Mouse (Mus musculus) layer of hippocampus, postnatal 36 days (tissue): Measurements from ENCODE around the gene Flna. TPM values are rescaled to one million over a fixed set of nuclear protein-coding genes. Genes with fewer than 3 reads are reported as not detected.
A peak's percentile ranks its signal among the peaks of the same experiment; 100 is the strongest.
"Not testable (repeated sequence)": the region's sequence is repeated elsewhere in the genome, so short reads cannot be mapped to it uniquely, and the experiment has no call there.

Source experiments
- DNase-seq, 2 experiments: peaks; one replicate each; pipeline ENCODE4 v3.0.0; 2022
- microRNA-seq, 2 experiments: library from miRNA; unstranded; fragments of <30 nt; microRNA quantifications; one replicate each; pipeline ENCODE4 v1.2.0; 2021
- total RNA-seq, 2 experiments: library from RNA; stranded (reverse); gene quantifications; 2 replicates each; pipeline ENCODE4 v1.2.3; 2021

Gene Flna
- total RNA-seq, 2 experiments from 2014 or later: 75.2 to 93.2 TPM

DNA sequence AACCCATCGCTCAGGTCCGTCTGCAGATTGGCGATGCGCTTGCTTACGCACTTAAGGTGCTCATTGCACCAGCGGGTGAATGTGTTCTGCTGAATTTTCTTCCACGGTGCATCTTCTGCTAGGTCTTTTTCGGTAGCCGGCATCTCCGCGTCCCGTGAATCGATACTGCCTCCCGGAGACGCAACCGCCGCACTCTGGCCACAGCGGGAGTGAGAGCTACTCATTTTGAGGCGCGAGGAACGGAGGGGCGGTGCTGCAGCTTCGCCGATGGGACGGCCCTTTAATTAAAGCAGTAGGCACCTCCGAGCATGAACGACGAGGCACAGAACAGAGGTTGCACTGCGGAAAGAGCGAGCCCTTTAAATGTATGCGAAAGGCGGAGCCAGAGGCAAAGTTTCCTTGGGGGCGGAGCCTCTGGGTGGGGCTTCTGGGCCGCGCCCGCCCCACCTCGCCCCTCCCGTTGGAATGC, 3.4 kb downstream of the Flna start:
- peak; percentile 81 to 84 for DNase-seq

DNA sequence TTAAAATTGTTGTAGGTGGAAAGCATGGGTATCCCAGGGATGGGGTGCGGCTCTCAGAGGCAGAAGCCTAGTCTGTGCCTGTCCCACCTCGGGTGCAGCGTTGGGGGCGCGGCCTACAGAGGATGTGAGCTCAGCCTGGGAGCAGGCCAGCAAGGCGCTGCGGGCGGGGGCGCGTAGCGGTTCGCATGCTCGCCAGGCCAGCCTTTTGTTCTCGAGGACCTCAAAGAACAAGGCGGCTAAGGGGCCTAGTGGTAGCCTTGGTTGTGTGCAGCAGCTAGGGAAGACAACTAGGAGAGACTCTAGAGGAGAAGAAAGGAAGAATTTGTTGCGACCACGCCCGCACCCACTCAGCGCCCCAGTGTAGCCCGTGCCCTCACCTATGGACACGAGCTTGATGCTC, 3.9 kb downstream of the Flna start:
- DNase-seq: peak; percentile 57 to 61

DNA sequence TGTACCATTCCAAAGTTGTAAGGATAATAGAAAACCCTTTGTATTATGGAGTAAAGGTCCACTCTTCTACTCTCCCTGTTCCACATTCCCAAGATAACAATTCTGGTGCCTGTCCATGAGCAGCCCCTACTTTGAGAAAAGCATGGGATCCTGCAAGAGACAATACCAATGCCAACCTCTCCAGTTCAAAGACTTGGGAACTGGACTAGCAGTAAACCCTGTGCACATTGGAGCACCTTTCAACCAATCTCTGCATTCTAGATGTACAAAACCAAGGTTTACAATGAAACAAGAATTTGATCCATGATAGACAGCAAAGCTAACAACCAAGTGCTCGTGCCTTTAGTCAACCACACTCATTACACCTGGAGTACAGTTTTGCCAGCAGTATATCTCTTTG, 4.5 kb downstream of the Flna start:
- no peak for DNase-seq

DNA sequence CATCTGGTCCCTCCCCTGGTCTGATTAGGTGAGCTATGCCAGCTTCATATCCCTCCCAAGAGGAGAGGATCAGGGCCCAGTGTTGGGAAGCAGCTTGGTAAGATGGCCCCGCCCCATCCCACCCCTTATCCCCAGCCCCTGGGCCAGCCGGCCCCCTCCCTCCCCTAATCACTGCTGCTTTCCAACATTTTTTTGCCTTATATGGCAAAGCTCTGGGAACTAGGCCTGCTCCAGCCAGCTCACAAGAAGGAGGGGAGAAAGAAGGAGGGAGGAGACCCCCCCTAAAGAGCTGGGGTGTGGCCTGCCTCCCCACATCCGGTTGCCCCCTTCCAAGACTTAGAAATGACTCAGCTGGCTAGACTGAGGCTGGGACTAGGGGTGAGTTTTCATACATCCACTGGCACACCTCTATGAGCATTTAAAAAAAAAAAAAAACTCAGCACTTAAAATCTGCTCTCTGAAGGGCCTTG, 5.0 kb downstream of the Flna start:
- DNase-seq: peak in 1 of 2 experiments; percentile 20

DNA sequence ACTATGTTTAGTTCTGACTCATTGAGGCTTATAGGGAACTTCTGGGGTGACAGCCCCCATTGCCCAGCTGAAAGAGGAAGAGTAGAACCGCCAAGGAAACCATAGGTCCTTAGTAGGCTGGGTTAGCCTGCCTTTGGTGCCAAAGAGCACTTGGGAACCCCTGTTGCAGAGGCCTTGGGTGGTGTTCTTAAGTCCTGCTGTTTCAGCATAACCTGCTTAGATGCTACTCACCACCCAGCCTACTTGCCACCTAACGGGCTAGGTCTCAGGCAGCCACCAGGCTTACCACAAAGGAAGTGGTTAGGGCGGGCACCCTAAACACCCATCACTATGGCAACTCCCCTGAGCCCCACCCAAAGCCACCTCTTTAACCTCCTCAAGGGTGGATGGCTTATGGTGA, 5.8 kb downstream of the Flna start:
- no peak for DNase-seq

DNA sequence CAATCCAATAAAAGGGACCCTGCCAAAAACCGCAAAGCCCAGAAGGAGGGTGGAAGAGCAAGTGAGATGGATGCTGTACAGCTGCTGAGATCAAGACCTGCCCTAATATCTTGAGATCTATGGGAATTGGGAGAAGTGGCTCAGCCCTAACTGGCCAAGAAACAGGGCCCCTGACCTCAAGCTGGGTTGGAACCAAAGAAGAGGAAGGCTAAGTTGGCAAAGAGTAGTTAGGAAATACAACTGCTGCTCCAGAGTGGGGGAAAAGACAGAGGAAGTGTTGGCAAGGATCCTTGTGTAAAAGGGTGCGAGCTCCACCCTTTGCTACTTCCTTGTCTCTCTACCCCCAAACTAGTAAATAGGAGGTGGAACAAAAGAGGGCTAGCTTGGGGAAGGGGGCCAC, 6.2 kb downstream of the Flna start:
- no peak for DNase-seq

DNA sequence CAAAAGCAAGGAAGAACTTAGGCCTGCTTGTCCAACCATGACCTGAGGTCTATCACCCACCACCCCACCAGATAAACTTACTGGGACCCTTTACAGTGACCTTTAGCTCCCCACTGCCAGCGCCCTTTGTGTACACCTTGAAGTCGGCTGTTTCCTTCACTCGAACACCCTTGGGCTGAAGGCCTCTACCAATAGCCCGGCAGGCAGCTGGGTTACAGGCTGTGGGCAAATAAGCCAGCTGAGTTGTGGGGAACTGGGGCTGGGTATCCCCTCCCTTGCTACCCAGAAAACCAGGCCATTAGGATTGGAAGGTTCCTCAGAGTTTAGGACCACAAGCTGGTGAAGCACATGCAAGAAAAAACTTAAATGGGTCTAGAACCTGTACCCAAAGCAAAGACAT, 9.3 kb downstream of the Flna start:
- DNase-seq: no peak

DNA sequence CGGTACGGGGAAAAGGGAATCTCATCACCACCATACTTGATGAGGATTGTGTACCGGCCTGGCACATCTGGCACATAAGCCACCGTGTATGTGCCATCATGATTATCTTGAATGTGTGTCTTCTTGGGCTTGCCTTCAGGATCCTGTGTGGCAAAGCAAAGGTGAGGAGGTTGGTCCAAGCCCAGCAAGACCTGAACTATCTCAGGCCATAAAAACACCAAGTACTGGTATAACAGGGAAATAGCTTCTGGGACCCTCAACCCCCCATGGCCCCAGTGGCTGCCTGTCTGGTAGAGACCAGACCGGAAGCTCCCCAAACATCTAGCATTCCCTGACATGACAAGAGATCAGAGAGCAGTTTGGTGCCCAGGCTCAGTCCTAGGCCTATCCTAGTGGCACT, 16.4 kb downstream of the Flna start:
- no peak for DNase-seq

DNA sequence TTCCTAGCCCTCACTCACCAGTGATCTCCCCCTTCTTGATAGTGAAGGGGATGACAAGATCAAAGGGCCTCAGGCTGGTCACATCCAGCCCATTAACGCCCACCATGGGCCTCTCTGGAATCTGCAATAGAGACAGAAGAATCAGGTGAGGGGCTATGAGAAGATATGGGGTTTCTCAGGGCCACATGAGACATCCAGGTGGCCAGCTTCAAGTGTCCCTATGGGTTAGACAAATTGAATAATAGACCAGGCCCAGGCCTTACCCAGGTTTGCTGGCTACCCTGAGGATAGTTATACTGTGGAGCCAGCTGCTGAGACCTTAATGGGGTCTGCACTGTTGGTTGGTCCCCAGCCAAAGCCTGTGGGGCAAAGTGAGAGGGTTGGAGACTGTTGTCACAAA, 19.6 kb downstream of the Flna start:
- no peak for DNase-seq

DNA sequence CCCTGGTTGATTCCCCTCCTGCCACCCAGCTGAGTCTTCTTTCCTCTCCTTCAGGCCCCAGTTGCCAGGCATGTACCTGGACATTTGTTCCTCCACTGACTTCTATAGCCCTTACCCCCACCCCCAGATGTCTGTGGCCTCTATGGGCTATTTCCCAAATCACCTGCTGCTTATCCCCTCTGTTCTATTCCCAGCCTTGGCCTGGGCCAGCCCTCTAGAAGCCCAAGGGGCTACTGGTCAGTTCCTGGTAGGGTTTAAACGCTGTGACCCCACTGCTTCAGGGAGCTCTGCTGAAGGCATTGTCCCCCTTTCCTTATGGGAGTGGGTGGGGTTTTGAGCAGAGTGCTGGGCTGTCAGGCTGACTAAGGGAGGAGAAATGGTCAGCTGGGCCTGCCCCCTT, 29.5 kb downstream of the Flna start:
- DNase-seq: not testable (repeated sequence)

DNA sequence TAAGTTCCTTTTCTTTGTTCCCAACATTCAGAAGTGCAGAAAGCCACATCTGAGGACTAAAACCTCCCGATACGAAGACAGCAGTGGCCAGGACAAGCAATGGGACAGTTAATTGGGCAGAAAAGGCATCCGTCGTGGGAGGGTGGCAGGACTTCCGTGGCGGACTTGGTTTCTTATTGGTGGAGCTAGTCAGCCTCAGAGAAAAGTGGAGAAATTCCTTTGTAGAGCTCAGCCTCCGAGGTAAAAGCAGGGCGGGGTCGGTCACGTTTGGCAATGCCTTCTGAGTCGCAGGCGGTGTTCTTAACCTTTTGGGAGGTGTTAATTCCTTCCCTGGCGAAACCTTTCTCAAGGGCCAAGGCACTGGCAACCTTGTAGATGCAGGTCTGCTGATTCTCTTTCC, 30.2 kb downstream of the Flna start:
- no peak for DNase-seq

DNA sequence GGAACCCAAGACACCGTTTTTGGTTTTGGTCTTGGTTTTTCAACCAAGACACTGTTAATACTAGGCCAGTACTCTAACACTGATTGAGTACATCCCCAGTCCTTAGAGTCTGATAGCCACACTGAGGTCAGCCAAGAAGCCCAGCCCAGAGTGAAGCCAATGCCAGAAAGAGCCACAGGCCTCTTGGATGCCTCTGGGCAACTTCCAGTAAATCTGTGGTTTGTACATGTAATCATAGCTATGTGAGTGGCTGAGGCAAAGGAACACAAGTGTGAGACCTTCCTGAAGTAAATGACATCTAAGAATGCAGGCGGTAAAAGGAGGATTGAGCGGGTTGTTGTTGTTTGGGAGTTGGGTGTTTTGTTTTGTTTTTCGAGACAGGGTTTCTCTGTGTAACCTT, 31.1 kb downstream of the Flna start:
- DNase-seq: no peak

DNA sequence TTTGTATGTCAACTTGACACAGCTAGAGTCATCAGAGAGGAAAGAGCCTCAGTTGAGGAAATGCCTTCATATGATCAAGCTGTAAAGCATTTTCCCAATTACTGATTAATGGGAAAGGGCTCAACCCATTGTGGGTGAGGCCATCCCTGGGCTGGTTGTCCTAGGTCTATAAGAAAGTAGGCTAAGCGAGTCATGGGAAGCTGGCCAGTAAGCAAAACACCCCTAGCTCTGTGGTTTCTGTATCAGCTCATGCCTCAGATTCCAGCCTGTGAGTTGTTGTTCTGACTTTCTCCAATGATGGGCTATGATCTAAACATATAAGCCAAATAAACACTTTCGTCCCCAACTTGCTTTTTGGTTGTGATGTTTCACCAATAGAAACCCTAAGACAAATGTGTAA, 46.1 kb downstream of the Flna start:
- no peak for DNase-seq

DNA sequence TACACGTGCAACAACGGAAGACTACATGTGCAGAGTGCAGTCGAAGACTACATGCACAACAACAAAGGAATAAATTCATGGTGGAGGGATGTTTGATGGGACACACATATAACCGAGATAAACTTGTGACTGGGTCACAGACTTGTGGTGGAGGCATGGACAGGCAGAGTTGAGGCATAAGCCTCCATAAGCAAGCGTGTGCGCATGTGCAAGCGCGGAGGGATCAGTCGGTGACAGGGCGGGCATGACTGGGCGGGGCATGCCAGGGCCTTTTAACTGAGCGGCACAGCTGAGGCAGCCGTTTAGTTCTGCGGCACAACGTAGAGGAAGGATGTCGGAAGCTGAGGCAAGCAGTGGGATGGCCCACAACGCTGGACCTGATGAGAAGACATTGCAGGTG, 72.7 kb downstream of the Flna start, which contains the start of gene Tktl1:
Gene Tktl1, plus strand, starts transcription at position 301 of the 400 bp plus-strand sequence.
- DNase-seq: no peak

Small RNAs within 50 kb of the gene (microRNA-seq; reads per million reads assigned to microRNA genes)
- 0 reads per million in 2 experiments for gene Mir7091

Other genes starting within 250 kb of the Flna start
- gene Irak1, start 225.9 kb downstream of the Flna start, total RNA-seq: 10 to 100 TPM; 48.3 to 59.9 TPM
- gene Opn1mw, start 122.4 kb downstream of the Flna start, total RNA-seq: 1 to 10 TPM; 1.1 TPM
- 10 to 100 TPM; 88.1 to 92.4 TPM for gene Mecp2, start 114.5 kb downstream of the Flna start, total RNA-seq
- not detected for gene Tex28, start 82.0 kb downstream of the Flna start, total RNA-seq
- not detected for gene Tktl1, start 72.6 kb downstream of the Flna start, total RNA-seq
- gene Emd, start 4.9 kb upstream of the Flna start, total RNA-seq: 10 to 100 TPM; 33.0 to 35.6 TPM
- gene Rpl10, start 21.0 kb upstream of the Flna start, total RNA-seq: 100 to 1,000 TPM; 191 to 202 TPM
- gene Taz, start 32.1 kb upstream of the Flna start, total RNA-seq: 10 to 100 TPM; 64.5 to 65.9 TPM
- 1 to 10 TPM; 2.1 to 2.7 TPM for gene Dnase1l1, start 32.5 kb upstream of the Flna start, total RNA-seq
- 100 to 1,000 TPM; 320 to 335 TPM for gene Atp6ap1, start 47.3 kb upstream of the Flna start, total RNA-seq
- 100 to 1,000 TPM; 582 to 603 TPM for gene Gdi1, start 55.2 kb upstream of the Flna start, total RNA-seq
- gene Fam50a, start 63.2 kb upstream of the Flna start, total RNA-seq: 10 to 100 TPM; 28.9 to 33.8 TPM
- gene Plxna3, start 79.2 kb upstream of the Flna start, total RNA-seq: 10 to 100 TPM; 32.4 to 33.6 TPM
- 10 to 100 TPM; 25.1 to 26.4 TPM for gene Lage3, start 103.8 kb upstream of the Flna start, total RNA-seq
- 10 to 100 TPM; 67.7 to 68.7 TPM for gene Ubl4a, start 123.4 kb upstream of the Flna start, total RNA-seq
- 1 to 10 TPM; 2.1 to 3.3 TPM for gene Slc10a3, start 123.5 kb upstream of the Flna start, total RNA-seq
- 10 to 100 TPM; 18.8 to 24.2 TPM for gene Fam3a, start 143.5 kb upstream of the Flna start, total RNA-seq
- 10 to 100 TPM; 47.1 to 50.4 TPM for gene Ikbkg, start 143.5 kb upstream of the Flna start, total RNA-seq
- 10 to 100 TPM; 24.9 to 29.5 TPM for gene G6pdx, start 179.4 kb upstream of the Flna start, total RNA-seq
- not detected for gene Gm6880, start 231.6 kb upstream of the Flna start, total RNA-seq